Mouse (Mus musculus): ENCODE results near the gene Sdhaf2. TPM values are rescaled to one million over a fixed set of nuclear protein-coding genes. Genes with fewer than 3 reads are reported as not detected.

Sdhaf2 gene
- total and polyA plus RNA-seq, 3 experiments = 68.5 to 74.6 TPM; not detected in 1

DNA sequence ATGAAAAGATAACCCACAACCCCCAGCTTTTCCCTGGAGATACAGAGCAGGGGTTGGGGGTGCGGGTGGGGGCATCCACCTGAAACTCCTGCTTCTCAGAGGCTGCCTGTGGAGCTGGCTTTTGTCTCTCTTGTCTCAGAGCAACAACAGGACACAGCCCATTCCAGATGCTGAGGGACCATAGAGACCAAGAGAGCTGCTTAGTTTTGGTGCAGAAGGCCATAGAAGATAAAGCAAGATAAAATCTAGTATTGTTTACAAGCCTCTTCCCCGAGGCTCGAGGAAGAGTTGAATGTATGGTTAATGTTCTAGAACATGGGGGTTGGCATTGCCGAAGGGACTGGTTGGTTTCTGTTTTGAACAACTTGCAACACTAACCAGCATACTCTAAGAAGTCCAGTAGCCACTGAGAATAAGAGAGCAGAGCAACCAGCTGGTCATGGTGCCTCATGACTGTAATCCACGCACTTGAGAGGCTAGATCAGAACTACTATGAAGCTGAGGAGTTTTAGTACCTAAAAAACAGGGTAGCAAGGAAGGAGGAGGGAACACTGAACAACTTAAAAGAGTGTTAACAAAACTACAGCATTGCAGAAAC lies 2.4 kb downstream of the Sdhaf2 start:
- no peaks in the 10 kb centered on the region for H3K27me3 ChIP-seq (ENCODE audit: control insufficient read depth in 1 of 2, insufficient read depth in 2 of 2, low read length in 2 of 2)
- H3K79me2 ChIP-seq (ENCODE audit: control insufficient read depth, insufficient read depth, low read length, poor library complexity) = peaks cover 55% of the 10 kb centered on the region
- H3K9ac ChIP-seq (ENCODE audit: control insufficient read depth, low read depth, low read length, poor library complexity, severe bottlenecking) = peak overlapping the region; percentile 99
- H3K4me1 ChIP-seq (ENCODE audit: control insufficient read depth in 1 of 2, insufficient read depth in 2 of 2, low read length in 2 of 2) = peaks cover 19 to 23% of the 10 kb centered on the region in 2 experiments
- H3K4me3 ChIP-seq (ENCODE audit: control insufficient read depth in 1 of 2, insufficient read depth in 1 of 2, low read depth in 2 of 2, low read length in 2 of 2) = peak overlapping the region; percentile 44 to 92
- peak; percentile 48 for DNase-seq (ENCODE audit: low read depth, low spot score)
- H3K9me3 ChIP-seq (replicated peaks; ENCODE audit: insufficient read depth, low read length) = no peaks in the 10 kb centered on the region
- peaks cover 12 to 45% of the 10 kb centered on the region in 2 experiments for H3K36me3 ChIP-seq (ENCODE audit: control insufficient read depth in 1 of 2, insufficient read depth in 2 of 2, low read length in 2 of 2)
- peak overlapping the region; percentile 48 for H3K27ac ChIP-seq (ENCODE audit: control insufficient read depth, low read depth, low read length)
- no peak for TF ChIP-seq POLR2A (IDR thresholded peaks at IDR 0.05; ENCODE audit: control insufficient read depth in 1 of 2, insufficient read depth in 1 of 2, low read depth in 1 of 2, low read length in 2 of 2, poor library complexity in 1 of 2)
- no peak for TF ChIP-seq HCFC1 (IDR thresholded peaks at IDR 0.05; ENCODE audit: low read depth, low read length)
- TF ChIP-seq MEF2A (IDR thresholded peaks at IDR 0.05; ENCODE audit: extremely low read depth, insufficient replicate concordance, low read depth, low read length, poor library complexity, severe bottlenecking) = no peak
- TF ChIP-seq ZMIZ1 (IDR thresholded peaks at IDR 0.05; ENCODE audit: low read depth, low read length) = no peak
- no peak; the same call in 1 of the 2 replicates for TF ChIP-seq ETS1 (IDR thresholded peaks at IDR 0.05; ENCODE audit: low read depth, low read length)
- no peak for TF ChIP-seq JUND (IDR thresholded peaks at IDR 0.05; ENCODE audit: low read depth, low read length)
- no peak for TF ChIP-seq GABPA (IDR thresholded peaks at IDR 0.05; ENCODE audit: low read depth, low read length)
- TF ChIP-seq CTCF (IDR thresholded peaks at IDR 0.05 in 2 of 3, conservative IDR thresholded peaks at IDR 0.05 in 1 of 3; ENCODE audit: control insufficient read depth in 1 of 3, insufficient read depth in 1 of 3, low read depth in 2 of 3, low read length in 3 of 3, poor library complexity in 1 of 3, severe bottlenecking in 1 of 3) = no peak
- peak; percentile 32 to 56; a peak in 2 of 4 replicates for TF ChIP-seq EP300 (IDR thresholded peaks at IDR 0.05; ENCODE audit: low read depth in 1 of 2, low read length in 2 of 2)
- no peak for TF ChIP-seq SMC3 (IDR thresholded peaks at IDR 0.05; ENCODE audit: low read depth, low read length)
- TF ChIP-seq USF2 (IDR thresholded peaks at IDR 0.05; ENCODE audit: borderline replicate concordance in 1 of 2, insufficient read depth in 1 of 2, low read depth in 1 of 2, low read length in 2 of 2) = no peak
- TF ChIP-seq TCF12 (IDR thresholded peaks at IDR 0.05; ENCODE audit: low read depth, low read length) = 0 out of 2 replicates have a peak, but pooled peaks have one; percentile 20
- TF ChIP-seq MAX (IDR thresholded peaks at IDR 0.05; ENCODE audit: low read length) = no peak
- TF ChIP-seq POLR2AphosphoS2 (IDR thresholded peaks at IDR 0.05; ENCODE audit: low read length) = no peak
- peak; percentile 39 for TF ChIP-seq TAL1 (IDR thresholded peaks at IDR 0.05; ENCODE audit: low read length)
- TF ChIP-seq RCOR1 (IDR thresholded peaks at IDR 0.05; ENCODE audit: low read depth, low read length) = no peak
- TF ChIP-seq GATA1 (IDR thresholded peaks at IDR 0.05; ENCODE audit: low read depth, low read length) = peak; percentile 53
- no peak for TF ChIP-seq MAZ (IDR thresholded peaks at IDR 0.05; ENCODE audit: low read depth, low read length)
- no peak for TF ChIP-seq MYB (IDR thresholded peaks at IDR 0.05; ENCODE audit: low read depth, low read length)
- TF ChIP-seq MYC (IDR thresholded peaks at IDR 0.05; ENCODE audit: low read depth, low read length) = no peak
- TF ChIP-seq ELF1 (IDR thresholded peaks at IDR 0.05; ENCODE audit: low read depth, low read length) = no peak
- no peak for TF ChIP-seq MAFK (IDR thresholded peaks at IDR 0.05; ENCODE audit: borderline replicate concordance, low read depth, low read length)
- TF ChIP-seq POLR2AphosphoS5 (IDR thresholded peaks at IDR 0.05; ENCODE audit: borderline replicate concordance, low read depth, low read length) = no peak

All from MEL (cell line).